Mouse (Mus musculus): ENCODE measurements at regions not wholly inside any gene's neighbourhood (a gene's known extent, or its start where the extent isn't known, plus 50 kb on each side); places are given as distances from the start of the nearest gene placed in this dataset.

DNA sequence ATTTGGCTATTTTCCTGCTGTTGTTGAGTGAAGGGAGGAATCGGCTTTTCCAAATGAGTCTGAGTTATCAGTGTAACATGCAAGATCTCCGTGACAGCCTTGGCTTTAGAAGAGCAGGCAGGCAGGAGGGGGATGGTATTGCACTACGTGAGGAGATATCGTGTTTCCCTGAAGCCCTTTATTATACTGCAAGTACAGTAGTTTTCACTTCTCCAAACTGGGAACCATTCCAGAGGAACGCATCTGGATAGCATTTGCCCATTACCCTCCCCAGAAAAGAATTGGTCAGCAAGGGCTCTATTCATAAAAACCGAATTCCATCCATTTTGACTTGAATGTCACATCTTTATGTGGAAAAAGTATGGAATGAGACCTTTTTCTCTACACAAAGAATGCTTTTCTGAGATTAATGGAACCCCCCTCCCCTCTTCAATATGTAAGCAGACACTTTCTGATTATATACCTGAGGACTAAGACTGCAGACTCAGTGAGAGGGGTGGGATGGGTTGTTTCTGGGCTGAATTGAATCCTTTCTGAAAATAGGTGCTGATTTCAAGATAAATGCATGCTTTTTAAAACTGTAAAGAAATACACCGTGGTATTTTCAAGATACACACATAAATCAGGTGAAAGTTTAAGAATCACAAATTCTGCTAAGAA, 571.8 kb downstream of the Car8 start:
- DNase-seq (ENCODE audit: low spot score in 2 of 2): peak in 1 of 2 experiments; percentile 15

DNA sequence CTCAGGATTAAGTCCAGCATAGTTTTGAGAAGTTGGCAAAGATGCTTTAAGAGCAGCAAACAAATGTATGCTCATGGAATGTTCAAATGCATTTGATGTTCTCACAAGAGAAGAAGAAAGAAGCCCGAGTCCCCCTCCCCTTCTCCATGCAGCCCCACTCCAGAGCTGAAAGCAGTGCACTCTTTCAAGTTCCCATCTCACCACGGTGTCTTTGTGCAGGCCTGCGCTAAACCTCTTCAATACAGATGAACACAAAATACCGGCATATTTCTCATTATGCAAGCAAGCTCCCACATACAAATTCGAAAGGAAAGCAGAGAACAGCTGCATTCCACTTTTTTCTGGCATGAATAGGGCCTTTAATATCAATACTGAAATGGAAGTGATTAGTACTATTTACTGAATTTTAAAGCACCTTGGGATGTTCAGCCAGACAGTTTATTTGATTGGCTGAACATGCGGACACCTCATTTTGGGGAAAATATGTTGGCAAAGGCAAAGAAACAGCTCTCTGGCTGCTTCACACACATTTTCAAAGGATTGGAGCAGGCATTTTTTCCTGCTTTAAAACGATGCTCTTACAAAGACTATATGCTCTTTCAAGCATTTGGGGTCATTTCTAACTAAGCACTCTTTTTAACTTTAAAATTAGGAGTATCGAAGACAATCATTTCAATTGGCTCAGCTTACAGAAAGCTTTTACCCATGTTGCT, 595.8 kb downstream of the Car8 start:
- DNase-seq (ENCODE audit: low spot score in 2 of 2): peak; percentile 13 to 22

DNA sequence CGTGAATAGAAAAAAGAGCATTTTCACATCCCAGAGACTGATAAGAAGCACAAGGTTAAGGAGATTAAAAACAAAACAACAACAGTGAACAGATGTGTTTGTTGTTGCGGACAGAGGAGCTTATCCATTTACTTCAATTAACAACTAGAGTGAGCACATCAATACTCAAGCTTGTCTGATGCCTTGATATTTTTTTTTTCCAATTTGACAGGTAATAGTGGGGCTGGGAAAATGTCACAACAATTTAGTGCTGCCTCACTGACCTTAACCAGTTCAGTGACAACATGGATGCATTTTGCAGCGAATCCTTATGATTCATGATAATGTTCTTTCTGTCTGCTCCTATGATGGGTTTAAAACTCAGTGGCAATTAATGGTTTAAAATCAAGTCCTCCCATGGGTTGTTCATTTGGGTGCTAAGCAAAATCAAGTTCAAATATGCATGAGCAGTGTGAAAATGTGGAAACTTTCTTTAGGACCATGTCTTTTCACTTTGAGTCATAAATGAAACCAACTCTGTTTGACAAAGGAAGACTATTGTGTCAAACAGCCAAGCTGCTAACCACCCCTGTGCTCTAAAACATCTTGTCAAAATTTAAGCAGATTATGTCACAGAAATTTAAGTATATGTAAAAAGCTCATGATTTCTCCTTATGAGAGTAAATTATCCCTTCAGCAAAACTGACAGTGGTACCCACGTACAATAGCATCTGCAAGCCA, 641.0 kb downstream of the Car8 start:
- DNase-seq (ENCODE audit: low spot score in 2 of 2): no peak

DNA sequence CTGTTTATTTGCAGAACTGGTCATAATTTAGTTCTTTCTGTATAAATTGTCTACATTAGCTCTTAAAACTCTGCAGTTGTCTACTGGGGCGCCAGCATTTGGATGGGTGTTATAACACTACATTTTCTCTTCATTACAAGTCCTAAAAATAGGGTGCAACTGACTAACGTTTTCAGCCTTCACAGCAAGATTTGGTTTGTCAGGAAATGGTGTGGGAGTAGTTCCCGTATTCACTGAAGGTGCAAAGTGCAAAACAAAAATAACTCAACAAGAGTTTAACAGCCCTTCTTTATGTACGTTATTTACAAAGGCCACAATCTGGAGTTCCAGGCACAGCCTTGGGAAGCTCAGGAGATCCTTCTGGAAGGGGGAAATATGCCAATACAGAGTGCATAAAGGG, 642.7 kb downstream of the Car8 start:
- DNase-seq (ENCODE audit: low spot score in 2 of 2): no peak

DNA sequence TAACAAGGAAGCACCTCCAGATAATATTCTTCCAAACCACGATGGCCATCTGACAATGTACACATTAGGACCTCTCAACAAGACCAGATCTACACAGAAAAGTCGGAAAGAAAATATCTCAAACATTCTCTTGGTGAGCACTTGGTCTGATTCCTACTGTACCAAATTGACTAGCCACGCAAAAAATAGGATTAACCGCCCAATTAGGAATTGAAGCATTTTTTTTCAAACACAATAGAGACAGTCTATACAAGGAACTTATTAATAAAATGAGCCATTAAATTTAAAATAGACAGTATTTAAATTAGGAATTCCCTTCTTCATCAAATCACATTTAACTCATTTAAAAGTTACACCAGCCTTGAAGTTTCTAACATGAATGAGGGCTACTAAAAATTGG, 655.0 kb downstream of the Car8 start:
- DNase-seq (ENCODE audit: low spot score in 2 of 2): no peak

DNA sequence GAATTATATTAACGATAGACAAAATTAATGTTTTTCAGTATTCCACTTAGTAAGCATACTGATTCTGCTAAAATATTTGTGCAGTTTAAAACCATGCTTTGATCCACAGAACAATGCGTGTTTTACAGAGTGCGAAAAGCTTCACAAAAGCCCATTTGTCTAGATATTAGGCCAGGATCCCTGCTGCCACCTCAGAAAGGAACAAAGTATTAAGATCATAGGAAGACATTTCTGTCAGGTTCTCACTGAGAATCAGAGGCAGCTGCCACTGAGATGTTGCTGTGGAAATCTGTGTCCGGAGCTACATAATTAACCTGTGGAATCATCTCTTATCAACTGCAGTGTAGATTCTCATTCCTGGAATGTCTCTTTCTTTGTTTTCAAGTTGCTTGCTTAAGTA, 656.9 kb downstream of the Car8 start:
- DNase-seq (ENCODE audit: low spot score in 2 of 2): no peak

DNA sequence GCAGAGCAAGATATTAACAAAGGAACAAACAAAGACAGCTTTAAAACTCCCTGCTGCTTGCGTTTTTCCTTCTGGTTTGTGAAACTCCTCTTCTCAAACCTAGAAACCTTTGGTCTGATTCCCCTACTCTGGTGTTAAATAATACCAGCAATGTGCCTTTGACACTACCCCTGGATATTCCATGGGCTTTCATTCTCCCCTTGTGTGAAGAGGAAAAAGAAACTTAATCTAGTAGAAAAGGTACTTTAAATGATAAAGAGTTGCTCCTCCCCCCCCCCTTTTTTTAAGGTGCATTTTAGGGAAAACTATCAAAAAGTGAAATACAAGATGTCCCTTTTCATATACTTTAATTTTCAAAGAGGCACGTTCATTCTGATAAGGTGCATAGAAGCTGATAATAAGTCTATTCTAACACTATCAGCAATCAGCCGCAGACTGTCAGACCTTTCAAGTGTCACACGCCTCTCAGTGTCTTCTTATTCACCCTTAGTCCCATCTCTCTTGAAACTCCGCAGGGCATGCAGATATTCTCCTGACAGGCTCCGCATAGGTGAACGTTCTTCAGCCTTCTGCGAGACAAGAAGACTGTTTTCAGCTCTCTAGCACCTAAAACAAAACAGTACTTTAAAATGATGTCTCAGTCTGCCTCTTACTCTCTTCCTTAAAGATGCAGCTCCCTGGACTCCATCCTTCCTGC, 657.5 kb downstream of the Car8 start:
- no peak for DNase-seq (ENCODE audit: low spot score in 2 of 2)

DNA sequence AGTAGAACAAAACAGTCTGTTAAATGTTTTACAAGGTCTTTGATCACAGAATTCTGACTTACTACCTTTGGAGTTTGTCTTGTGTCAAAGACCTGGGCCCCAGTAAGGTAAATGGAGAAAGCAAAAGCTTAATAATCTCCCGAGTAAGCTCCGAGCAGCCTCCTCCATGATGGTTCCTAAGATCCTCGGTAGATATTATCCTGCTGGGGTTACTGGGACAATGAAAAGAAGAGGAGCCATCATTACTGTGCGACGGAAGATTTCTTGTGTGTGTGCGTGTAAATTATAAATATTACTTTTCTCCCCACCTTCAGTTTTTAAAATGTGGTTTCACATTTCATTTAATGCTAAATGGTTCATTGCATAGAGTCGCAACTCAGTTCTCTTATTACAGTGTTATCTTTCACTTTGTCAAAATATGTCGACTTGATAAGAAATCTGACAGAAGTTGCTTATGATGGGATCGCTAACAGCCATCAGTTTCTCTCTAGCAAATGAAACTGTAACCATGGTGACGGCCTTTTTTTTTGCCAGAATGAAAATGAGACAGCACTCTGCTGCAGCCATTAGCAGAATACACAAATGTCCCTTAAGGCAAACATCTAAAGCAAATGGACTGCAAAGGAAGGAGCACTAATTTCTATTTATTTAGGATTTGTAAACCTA, 658.2 kb downstream of the Car8 start:
- DNase-seq (ENCODE audit: low spot score in 2 of 2): peak; percentile 17 to 39

DNA sequence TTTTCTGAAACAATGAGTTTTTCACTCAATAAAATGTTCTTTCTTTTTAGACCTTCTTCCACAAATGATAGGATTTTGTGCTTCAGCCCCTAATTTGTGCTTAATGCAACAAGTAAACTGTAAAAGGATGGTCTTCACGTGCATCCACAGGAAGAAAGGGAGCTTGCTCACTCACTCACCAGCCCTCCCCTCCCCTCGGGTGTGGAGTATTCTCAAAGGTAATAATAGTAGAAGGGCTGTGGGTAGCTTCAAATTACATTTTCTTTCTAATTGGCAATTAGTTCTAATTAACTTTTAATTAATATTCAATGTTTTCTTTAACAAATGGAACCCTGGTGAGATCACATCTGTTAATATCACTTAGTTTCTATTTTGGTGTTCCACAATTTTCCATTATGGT, 664.8 kb downstream of the Car8 start:
- no peak for DNase-seq (ENCODE audit: low spot score in 2 of 2)

DNA sequence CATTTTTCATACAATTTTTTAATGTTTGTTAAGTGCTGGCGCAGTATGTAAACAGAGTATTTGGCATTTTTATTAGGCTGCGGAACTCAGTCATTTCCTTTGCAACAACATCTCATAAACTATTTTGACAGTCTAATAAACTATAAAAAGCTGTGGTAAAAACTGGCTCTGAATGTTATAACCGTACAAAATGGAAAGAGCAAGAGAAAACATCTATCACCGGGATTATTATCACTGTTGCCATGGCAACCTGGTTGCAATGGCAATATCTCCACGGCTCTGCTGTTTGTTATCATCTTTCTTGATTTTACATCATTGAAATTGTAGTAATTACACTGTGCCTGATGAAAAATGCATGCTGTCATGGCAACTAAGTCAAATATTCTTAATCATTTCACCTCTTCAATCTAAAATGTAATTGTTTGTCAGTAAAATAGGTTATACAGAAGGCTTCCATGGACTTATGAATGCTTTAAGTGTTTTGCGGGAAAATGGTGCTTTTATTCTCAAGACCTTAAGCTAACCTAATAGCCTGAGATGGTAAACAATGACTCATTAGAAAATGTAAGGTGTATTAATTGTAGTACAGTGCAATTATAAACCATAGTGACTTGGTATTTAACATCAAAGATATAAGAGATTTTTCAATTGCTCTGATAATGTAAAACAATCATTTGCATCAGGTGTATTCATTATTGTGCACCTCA, 671.0 kb downstream of the Car8 start:
- no peak for DNase-seq (ENCODE audit: low spot score in 2 of 2)

DNA sequence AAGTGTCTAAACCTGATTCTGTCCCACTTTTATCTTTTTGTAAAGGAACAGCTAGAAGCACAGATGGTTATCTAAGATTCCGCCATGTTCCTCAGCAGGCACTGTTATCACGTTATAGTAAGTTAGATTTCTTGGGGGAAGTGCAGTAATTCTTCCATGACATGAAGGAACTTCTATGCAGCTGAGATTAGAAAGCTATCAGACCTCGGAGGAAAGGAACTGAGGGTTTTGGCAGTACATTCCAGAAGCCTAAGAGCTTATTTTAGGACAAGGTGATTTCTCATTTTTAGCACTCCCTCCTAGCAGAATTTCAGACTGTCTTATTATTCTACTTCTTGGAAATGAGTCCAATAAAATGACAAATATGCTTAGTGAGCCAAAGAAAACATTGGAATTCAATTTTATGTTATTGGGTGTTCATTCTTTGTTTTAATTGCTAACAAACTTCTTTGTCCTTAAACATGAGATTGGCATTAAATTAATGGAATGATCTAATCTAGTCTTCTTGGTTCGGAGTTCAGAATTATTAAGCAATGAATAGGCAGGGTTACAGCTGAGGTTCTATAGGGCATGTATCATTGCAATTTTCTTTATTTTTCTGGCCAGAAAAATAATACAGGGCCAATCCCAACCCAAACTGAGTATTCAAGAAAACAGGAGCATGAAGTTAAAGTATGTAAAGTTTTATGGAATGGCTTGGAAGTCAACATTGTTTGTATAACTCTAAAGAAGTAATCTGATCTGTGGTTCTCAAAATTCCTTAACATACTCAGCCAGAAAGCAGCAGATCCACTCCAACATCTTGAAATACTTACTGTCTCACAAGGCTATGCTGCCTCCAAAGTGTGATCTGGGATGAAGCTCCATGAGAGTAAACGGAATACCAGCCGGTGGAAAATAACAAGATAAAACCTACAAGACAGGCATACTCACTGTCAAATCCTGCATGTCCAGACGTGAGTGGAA, 678.7 kb downstream of the Car8 start:
- no peak for DNase-seq (ENCODE audit: low spot score in 2 of 2)

DNA sequence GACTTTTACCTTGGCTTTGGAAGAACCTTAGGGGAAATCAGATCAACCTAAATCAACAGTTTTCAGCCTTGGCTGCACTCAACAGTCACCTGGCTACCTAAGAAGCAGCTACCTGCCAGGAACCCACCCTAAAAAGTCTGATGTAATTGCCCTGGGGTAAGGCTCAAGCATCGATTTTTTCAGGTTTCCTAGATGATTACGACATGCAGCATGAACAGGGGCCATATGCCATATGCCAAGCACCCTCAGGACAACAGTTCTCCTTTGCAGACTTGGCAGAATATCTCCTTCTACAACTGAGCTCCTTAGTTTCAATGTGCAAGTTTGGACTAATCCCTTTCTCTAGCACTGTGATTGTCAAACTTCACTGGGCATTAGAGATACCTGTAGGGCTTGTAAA, 680.1 kb downstream of the Car8 start:
- no peak for DNase-seq (ENCODE audit: low spot score in 2 of 2)

DNA sequence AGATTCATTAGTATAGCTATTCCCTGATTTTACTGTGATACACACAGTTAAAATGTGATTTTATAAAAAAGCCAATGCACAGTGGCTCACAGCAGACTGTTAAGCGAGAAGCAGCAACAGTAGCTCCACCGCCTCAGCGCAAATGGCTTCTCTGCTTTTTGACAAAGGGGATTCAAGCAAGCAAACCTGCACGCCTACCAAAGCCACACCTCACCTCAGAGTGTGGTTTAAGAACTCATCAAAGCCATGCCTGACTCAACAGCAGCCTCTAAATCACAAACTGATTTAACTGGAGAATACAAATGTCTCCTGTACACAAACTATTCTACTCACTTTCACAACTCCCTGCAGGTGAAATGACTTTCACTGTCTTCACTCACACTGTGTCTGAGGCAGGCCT, 704.5 kb downstream of the Car8 start:
- DNase-seq (ENCODE audit: low spot score in 2 of 2): no peak

DNA sequence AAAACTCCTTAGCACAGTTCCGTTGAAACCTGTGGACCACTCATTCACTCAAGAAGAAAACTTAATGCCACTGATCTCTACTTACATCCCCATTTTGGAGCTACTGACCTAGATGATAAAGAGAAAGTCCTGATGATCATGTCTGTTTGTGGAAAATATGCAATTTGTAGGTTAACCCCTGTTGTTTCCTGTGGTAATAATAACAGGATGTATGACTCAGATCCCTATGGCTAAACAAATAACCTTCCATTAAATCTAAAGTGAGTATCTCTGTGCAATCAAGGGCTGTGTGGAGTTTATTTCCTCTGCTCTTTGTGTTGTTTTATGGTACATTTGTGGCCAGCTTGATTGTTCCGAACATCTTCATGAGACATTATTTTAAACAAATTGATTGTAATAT, 711.1 kb downstream of the Car8 start:
- DNase-seq (ENCODE audit: low spot score in 2 of 2): no peak

DNA sequence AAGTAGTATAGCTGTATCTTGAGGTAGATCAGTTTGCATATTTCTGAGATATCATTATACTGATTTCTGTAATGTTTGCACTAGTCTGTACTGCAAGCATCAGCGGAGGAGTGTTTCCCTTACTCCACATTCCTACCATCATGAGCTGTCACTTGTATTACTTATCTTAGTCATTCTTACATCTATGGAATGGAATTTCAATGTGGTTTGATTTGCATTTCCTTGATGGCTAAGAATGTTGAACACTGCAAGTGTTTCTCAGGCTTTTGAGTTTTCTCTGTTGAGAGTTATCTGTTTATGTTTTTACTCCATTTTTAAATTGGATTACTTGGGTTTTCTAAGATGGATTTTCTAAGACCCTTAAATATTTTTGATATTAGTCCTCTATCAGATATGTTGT, 725.8 kb downstream of the Car8 start:
- no peak for DNase-seq (ENCODE audit: low spot score in 2 of 2)

DNA sequence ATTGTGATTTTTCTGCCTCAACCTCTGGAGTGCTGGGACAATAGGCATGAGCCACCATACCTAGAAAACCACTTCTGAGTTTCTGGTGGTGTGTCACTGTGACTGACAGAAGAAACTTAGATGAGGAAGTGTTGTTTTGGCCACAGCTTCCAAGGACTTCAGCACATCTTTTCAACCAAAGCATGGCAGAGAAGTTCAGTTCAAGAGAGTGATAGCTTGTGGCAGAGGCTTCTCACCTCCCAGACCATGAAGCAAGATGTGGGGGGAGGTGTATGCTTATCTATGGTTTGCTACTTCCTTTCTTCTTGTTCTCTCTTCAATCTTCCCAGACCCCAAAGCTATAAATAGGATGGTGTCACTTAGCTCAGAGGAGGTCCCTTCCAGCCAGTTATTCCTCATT, 753.3 kb downstream of the Car8 start:
- no peak for DNase-seq (ENCODE audit: low spot score in 2 of 2)

DNA sequence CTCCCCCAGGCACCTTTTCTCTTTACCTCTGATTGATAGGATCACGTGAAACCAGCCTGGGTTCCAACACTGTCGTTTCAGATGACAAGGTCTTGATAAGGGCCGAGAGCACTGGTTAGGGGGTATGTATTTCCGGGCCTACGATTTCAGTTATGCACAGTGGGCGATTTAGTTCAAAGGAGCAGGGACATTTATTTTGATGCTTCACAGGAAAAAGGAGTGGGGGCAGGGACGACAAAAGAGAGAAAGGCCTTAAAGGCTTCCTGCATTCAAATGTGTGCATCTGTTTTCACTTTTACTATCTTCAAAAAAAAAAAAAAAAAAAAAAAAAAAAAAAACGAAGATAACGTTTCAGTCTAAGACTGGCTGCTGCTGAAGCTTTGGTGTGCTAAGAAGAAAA, 783.7 kb downstream of the Car8 start:
- no peak for DNase-seq (ENCODE audit: low spot score in 2 of 2)

DNA sequence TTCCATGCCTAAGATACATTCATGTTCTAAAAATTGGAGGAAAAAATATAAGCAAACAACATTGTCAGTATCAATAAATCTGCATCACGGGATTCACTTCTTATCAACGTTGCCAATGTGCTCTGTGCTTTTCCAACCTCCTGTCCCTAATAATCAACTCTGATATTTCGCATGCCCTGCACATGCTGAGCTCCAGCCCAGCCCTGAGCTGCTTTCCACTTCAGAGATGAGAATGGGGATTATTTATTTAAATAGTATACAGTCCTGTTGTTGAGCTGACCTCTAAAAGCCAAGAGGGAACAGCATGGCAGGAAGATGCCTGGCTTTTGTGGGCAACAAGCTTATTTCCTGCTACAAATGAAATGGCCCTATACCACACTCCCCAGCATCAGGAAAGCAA, 786.2 kb downstream of the Car8 start:
- no peak for DNase-seq (ENCODE audit: low spot score in 2 of 2)

DNA sequence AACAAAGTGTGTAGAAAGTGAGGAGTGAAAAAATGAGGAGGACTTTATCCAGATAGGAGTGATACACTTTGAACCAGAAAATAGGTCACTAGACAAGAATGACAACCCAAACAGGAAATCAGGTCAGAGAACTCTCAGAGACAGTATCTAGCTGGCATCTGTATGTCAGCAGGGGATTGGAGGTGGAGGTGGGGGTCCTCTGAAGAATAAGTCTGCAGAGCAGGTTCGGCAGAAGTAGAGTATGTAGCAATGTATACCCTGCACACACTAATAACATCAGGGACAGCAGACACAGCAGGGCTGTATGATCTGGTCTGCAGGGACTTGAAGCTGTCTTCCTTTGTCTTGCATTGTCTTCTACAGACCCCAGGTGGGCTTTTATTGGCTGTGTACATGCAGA, 787.9 kb downstream of the Car8 start:
- DNase-seq (ENCODE audit: low spot score in 2 of 2): no peak

DNA sequence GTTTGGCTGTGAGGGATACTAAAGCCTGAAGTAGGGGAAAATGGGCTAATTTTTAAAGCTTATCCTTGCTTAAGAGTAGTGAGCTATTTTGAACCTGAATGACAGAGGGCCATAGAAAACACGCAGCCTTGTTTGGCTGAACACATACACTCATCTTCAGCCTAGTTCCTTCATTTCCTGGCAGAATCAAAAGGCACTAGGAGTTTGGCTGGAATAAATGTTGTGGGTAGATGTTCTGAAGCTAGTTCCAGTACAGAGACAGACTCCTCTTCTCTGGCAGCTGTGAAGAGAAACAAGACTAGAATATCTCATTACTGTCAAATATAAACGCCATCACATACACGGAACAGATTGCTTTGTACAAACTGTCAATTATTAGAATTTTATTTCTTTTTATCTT, 809.5 kb downstream of the Car8 start:
- DNase-seq (ENCODE audit: low spot score in 2 of 2): no peak
